Mouse (Mus musculus): ENCODE results near the gene Nicn1. TPM values are rescaled to one million over a fixed set of nuclear protein-coding genes. Genes with fewer than 3 reads are reported as not detected.
"Not testable (repeated sequence)": the region's sequence is repeated elsewhere in the genome, so short reads cannot be mapped to it uniquely, and the experiment has no call there.

Gene Nicn1
- polyA plus RNA-seq, 1 experiment from 2014 or later: 81.2 TPM

DNA sequence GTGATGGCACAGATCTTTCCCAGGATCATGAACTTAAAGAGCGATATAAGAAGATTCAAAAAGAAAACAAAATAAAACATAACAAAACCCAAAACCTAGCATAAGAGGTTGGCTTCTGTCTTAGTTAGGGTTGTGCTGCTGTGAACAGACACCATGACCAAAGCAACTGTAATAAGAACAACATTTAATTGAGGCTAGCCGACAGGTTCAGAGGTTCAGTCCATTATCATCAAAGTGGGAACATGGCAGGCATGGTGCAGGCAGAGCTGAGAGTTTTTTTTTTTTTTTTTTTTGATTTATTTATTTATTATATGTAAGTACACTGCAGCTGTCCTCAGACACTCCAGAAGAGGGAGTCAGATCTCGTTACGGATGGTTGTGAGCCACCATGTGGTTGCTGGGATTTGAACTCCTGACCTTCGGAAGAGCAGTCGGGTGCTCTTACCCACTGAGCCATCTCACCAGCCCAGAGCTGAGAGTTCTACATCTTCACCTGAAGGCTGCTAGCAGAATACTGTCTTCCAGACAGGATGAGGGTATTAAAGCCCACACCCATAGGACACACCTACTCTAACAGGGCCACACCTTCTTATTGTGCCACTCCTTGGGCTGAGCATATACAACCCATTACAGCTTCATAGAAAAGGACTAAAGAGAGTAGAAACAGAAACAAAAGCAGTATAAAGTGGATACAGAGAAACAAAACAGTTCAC, 2.5 kb upstream of the Nicn1 start:
- H3K4me1 ChIP-seq; ATAC-seq (ENCODE audit: low FRiP score, low read depth): not testable (repeated sequence)

GRCm38 (mm10) chr9:108289347-108289746, 882 bp upstream of the Nicn1 start:
- 64% methylated on average over 2 of the region's 2 CpGs for WGBS
- ATAC-seq (ENCODE audit: low FRiP score, low read depth): no peak
- Histone ChIP-seq H3K36me3 (peaks cover 10% of the 10 kb centered on the region), H3K9me3 (no peaks in the 10 kb centered on the region), H3K4me3 (peak overlapping the region; percentile 42), H3K9ac (peak overlapping the region; percentile 61), H3K4me2 (replicated peaks) (peak overlapping the region; percentile 67), H3K27ac (peak overlapping the region; percentile 78; the same call in 1 of the 2 replicates), H3K4me1 (peaks cover 8% of the 10 kb centered on the region; the same call in 1 of the 2 replicates), H3K27me3 (replicated peaks) (no peaks in the 10 kb centered on the region)

More for the DNA sequence above, 2.5 kb upstream of the Nicn1 start:
- not testable (repeated sequence) for H3K36me3 ChIP-seq; H3K4me3 ChIP-seq; H3K9ac ChIP-seq; H3K4me2 ChIP-seq (replicated peaks); H3K27ac ChIP-seq; H3K9me3 ChIP-seq; H3K27me3 ChIP-seq (replicated peaks)
- 79% methylated on average over 6 of the region's 6 CpGs for WGBS

GRCm38 (mm10) chr9:108290773-108291172, 544 bp downstream of the Nicn1 start:
- H3K4me1 ChIP-seq: peaks cover 8% of the 10 kb centered on the region; the same call in 1 of the 2 replicates
- H3K27me3 ChIP-seq (replicated peaks): no peaks in the 10 kb centered on the region
- H3K27ac ChIP-seq: no peak overlapping the region; the same call in 1 of the 2 replicates
- no peaks in the 10 kb centered on the region for H3K9me3 ChIP-seq
- ATAC-seq (ENCODE audit: low FRiP score, low read depth): peak; percentile 3; the same call in 1 of the 2 replicates
- peak overlapping the region; percentile 67 for H3K4me2 ChIP-seq (replicated peaks)
- H3K4me3 ChIP-seq: peak overlapping the region; percentile 50
- H3K36me3 ChIP-seq: peaks cover 24% of the 10 kb centered on the region
- peak overlapping the region; percentile 55 for H3K9ac ChIP-seq
- WGBS: 45% methylated on average over 6 of the region's 6 CpGs

DNA sequence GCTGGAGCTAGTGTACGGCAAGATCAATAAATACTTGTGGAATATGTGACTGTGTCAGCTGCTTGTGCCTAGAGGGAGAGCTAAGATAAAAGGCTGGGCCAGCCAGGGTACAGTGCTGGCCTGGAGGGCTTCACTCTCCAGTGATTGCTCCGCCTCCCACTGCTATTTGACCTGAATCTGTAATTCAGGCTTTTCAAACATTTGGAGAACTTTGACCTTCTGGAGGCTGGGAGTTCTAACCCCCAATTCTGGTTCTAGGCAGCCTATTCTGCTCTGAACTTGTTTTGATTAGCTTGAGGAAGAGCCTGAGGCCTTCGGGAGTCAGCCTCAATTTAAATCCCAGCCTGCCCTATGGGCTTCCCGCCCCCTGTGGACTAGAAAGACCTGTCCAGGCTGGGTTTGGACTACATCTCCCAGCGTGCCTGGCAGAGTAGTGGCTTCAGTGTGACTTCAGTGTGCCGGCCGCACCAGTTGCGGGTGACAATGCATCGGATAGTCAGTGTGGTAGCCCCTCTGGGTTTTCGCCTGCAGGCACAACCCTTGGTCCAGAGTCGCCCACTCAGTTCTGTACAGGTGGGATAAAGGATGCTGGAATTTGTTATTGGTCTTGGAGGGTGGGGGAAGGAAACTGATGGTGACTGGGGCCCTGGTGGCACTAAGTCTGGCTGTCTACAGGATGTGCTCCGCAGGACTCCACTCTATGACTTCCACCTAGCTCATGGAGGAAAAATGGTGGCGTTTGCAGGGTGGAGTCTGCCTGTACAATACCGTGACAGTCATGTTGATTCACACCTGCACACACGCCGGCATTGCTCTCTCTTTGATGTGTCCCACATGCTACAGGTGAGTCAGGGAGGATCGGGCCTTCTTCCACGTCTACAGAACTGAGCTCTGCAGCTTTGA, 6.5 kb downstream of the Nicn1 start, which contains the start of gene Amt:
Amt (plus strand) TSS at position 401 of the 903 bp plus-strand sequence.
- H3K4me2 ChIP-seq (replicated peaks): peak within 1 kb of the TSS; percentile 56
- peak within 1 kb of the TSS; percentile 27 for H3K4me3 ChIP-seq
- H3K27ac ChIP-seq: no peak within 1 kb of the TSS
- peak; percentile 73 for ATAC-seq (ENCODE audit: low FRiP score, low read depth)
- 18% methylated on average over 18 of the region's 18 CpGs for WGBS
- peaks cover 14% of the 10 kb centered on the region for H3K4me1 ChIP-seq
- H3K9me3 ChIP-seq: no peaks in the 10 kb centered on the region
- H3K9ac ChIP-seq: peak within 1 kb of the TSS; percentile 26; the same call in 1 of the 2 replicates
- no peaks in the 10 kb centered on the region for H3K27me3 ChIP-seq (replicated peaks)
- peaks cover 44% of the 10 kb centered on the region for H3K36me3 ChIP-seq

GRCm38 (mm10) chr9:108301853-108302252, 11.6 kb downstream of the Nicn1 start:
- ATAC-seq (ENCODE audit: low FRiP score, low read depth): no peak
- no peak overlapping the region for H3K9ac ChIP-seq
- H3K27me3 ChIP-seq (replicated peaks): no peaks in the 10 kb centered on the region
- H3K9me3 ChIP-seq: no peaks in the 10 kb centered on the region
- no peak overlapping the region for H3K4me2 ChIP-seq (replicated peaks)
- 83% methylated on average over 3 of the region's 3 CpGs for WGBS
- peaks cover 17% of the 10 kb centered on the region for H3K4me1 ChIP-seq
- H3K36me3 ChIP-seq: peaks cover 41% of the 10 kb centered on the region
- no peak overlapping the region for H3K4me3 ChIP-seq
- no peak overlapping the region for H3K27ac ChIP-seq

DNA sequence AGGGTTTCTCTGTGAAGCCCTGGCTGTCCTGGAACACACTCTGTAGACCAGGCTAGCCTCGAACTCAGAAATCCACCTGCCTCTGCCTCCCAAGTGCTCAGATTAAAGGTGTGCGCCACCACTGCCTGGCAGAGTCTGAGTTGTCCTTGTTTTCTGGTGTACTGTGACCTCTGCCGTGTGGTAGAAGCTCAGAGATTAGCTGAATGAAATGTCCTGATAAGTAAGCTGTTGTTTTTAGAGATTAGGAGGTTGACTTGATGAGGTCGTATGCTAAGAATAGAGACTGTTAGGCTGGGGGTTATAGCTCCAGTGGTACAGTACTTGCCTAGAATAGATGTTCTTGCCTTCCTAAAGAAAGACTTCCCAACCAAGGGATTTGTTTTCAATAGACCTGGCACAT, 14.5 kb downstream of the Nicn1 start:
- Histone ChIP-seq H3K4me3 (peak overlapping the region; percentile 97; the same call in 1 of the 2 replicates), H3K9me3 (no peaks in the 10 kb centered on the region), H3K36me3 (peaks cover 34% of the 10 kb centered on the region), H3K4me1 (peaks cover 24% of the 10 kb centered on the region), H3K27me3 (replicated peaks) (no peaks in the 10 kb centered on the region), H3K4me2 (replicated peaks) (peak overlapping the region; percentile 69), H3K27ac (0 out of 2 replicates have a peak overlapping the region, but pooled peaks have one; percentile 60), H3K9ac (peak overlapping the region; percentile 69; the same call in 1 of the 2 replicates)
- ATAC-seq (ENCODE audit: low FRiP score, low read depth): no peak
- WGBS: 91% methylated on average over 4 of the region's 4 CpGs

GRCm38 (mm10) chr9:108305170-108305569, 14.9 kb downstream of the Nicn1 start:
- WGBS: 17% methylated on average over 1 of the region's 1 CpGs
- H3K27ac ChIP-seq: peak overlapping the region; percentile 60; the same call in 1 of the 2 replicates
- peaks cover 33% of the 10 kb centered on the region for H3K36me3 ChIP-seq
- peak overlapping the region; percentile 69 for H3K9ac ChIP-seq
- H3K9me3 ChIP-seq: no peaks in the 10 kb centered on the region
- H3K4me1 ChIP-seq: peaks cover 24% of the 10 kb centered on the region
- H3K4me3 ChIP-seq: peak overlapping the region; percentile 97
- ATAC-seq (ENCODE audit: low FRiP score, low read depth): peak; percentile 4; the same call in 1 of the 2 replicates
- peak overlapping the region; percentile 69 for H3K4me2 ChIP-seq (replicated peaks)
- H3K27me3 ChIP-seq (replicated peaks): no peaks in the 10 kb centered on the region

GRCm38 (mm10) chr9:108305629-108306520, 15.6 kb downstream of the Nicn1 start, which contains the start of the genes Rhoa and Tcta:
Gene Rhoa (plus strand): TSS chr9:108306129.
Gene Tcta (minus strand): TSS chr9:108306160.
- under 1% methylated on average over 81 of the region's 81 CpGs for WGBS

GRCm38 (mm10) chr9:108306571-108306980, 16.3 kb downstream of the Nicn1 start:
- Histone ChIP-seq H3K4me2 (replicated peaks) (peak overlapping the region; percentile 69), H3K27ac (peak overlapping the region; percentile 98), H3K9me3 (no peaks in the 10 kb centered on the region), H3K4me1 (peaks cover 24% of the 10 kb centered on the region), H3K4me3 (peak overlapping the region; percentile 97), H3K27me3 (replicated peaks) (no peaks in the 10 kb centered on the region), H3K36me3 (peaks cover 21% of the 10 kb centered on the region), H3K9ac (peak overlapping the region; percentile 94)
- ATAC-seq (ENCODE audit: low FRiP score, low read depth): peak; percentile 77
- under 1% methylated on average over 46 of the region's 51 CpGs for WGBS

More at GRCm38 (mm10) chr9:108305629-108306520, 15.6 kb downstream of the Nicn1 start, which contains the start of the genes Rhoa and Tcta:
- Histone ChIP-seq H3K4me2 (replicated peaks) (peak within 1 kb of the TSS; percentile 69), H3K27me3 (replicated peaks) (no peaks in the 10 kb centered on the region), H3K9me3 (no peaks in the 10 kb centered on the region), H3K4me3 (peak within 1 kb of the TSS; percentile 97), H3K4me1 (peaks cover 24% of the 10 kb centered on the region), H3K36me3 (peaks cover 26% of the 10 kb centered on the region), H3K27ac (peak within 1 kb of the TSS; percentile 98), H3K9ac (peak within 1 kb of the TSS; percentile 94)
- ATAC-seq (ENCODE audit: low FRiP score, low read depth): peak; percentile 98

- Histone ChIP-seq H3K27me3 (replicated peaks) (no peaks in the 10 kb centered on the region), H3K4me1 (peaks cover 24% of the 10 kb centered on the region), H3K4me3 (peak overlapping the region; percentile 97), H3K4me2 (replicated peaks) (peak overlapping the region; percentile 69), H3K36me3 (peaks cover 21% of the 10 kb centered on the region), H3K9me3 (no peaks in the 10 kb centered on the region), H3K27ac (peak overlapping the region; percentile 98; the same call in 1 of the 2 replicates), H3K9ac (peak overlapping the region; percentile 94)
- WGBS: 27% methylated on average over 12 of the region's 12 CpGs
- ATAC-seq (ENCODE audit: low FRiP score, low read depth): no peak
These were observed 17.0 kb downstream of the Nicn1 start for GRCm38 (mm10) chr9:108307021-108307807.

Measured in neural tube, embryonic 12.5 days (tissue).